Mouse (Mus musculus) MEL-GATA-1-ER (cell line): Measurements from ENCODE around the gene 1110017D15Rik.

Source experiments
- DNase-seq: peaks from one replicate; pipeline ENCODE4 v3.0.0-alpha.2; 2012; ENCODE audit warnings: low read depth; ENCODE audit errors: extremely low read depth

Gene 1110017D15Rik

GRCm38 (mm10) chr4:41517233-41517632 lies at the start of gene 1110017D15Rik:
Gene 1110017D15Rik (minus strand): TSS chr4:41517333.
- no peak for DNase-seq

- DNase-seq = no peak
Observed at GRCm38 (mm10) chr4:41566123-41566522, 49.0 kb upstream of the 1110017D15Rik start.

DNA sequence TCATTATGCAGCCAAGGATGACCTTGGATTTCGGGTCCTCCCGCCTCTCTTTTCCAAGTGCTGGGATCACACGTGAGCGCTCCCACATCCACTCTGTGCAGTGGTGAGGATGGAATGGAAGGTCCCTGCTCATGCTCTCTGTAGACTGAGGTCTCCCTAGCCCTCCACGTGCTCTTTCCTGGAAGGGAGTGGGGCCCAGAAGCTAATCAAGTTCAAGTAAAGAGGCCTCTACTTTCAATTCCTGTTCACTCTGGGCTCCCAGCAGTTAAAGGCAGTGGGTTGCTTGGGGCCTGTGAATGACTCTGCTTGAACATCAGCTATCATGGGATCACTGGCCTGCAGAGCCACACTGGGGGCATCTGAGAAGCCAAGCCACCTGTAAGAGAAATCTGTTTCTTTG lies 46.2 kb upstream of the 1110017D15Rik start:
- no peak for DNase-seq

- DNase-seq = no peak
Observed at GRCm38 (mm10) chr4:41557092-41557491, 40.0 kb upstream of the 1110017D15Rik start.

- no peak for DNase-seq
Observed at GRCm38 (mm10) chr4:41556311-41556953, 39.3 kb upstream of the 1110017D15Rik start.

DNA sequence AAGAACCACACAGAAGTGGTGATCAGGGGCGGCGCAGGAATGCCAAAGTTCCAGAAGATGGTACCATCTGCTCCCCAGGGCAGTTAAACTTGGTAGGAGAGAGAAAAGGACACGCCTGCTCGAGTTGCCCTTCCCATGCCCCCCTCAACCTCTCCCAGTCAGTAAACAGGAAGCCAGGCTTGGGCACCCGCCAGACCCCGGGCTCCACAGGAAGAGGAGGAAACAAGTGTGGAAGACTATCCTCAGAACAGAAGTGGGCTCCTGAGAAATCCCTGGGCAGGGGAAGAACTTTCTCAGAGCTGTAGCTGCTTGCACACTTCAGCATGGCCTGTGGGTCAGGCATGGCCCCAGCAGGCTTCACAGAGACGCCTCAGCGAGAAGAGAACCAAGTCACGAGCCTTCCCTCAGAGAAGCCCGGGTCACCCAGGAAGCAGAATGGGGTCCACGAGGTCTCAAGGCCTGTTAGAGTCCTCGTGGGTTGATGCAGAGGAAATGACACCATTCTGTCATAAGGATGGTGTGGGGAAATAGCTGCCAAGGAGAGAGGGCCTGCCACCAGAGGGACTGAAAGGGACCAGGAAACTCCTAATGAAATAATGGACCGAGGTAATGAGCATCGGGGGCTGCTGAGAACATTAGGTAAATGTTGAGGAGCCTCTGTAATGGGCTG lies 38.0 kb upstream of the 1110017D15Rik start:
- no peak for DNase-seq

DNA sequence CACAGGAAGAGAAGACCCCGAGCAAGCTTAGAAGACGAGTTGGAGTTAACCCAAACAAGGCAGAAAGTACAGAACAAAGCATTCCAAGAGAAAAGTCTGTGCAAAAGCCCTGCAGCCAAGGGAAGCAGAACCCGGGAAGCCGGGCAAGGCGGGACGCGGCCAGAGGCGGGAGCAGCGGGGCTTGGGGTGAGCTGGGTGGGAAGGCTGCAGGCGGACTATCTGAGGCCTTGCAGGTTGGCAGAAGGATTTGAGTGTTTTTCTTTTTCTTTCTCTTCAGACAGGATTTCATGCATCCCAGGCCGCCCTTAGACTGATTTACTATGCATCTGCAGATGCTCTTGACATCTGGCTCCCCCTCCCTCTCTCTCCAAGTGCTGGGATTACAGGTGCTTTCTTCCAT lies 36.0 kb upstream of the 1110017D15Rik start:
- no peak for DNase-seq

DNA sequence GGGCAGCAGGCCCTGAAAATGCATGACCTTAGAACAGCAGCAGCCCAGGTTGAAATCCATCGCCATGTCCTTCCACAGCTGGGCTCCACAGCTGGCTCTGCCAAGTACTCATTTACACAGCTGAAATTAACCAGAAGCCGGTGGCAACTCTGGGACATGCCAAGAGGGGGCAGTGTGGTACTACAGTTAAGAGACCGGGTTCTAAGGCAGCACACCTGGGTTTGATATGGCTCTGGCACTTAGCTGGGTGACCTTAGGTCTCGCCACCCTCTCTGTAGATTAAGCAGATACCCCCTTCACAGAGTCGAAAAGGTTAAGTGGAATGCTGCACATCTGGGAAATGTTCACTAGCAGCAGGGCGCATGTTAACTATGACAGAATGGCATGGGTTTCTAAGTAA lies 35.4 kb upstream of the 1110017D15Rik start:
- no peak for DNase-seq

DNA sequence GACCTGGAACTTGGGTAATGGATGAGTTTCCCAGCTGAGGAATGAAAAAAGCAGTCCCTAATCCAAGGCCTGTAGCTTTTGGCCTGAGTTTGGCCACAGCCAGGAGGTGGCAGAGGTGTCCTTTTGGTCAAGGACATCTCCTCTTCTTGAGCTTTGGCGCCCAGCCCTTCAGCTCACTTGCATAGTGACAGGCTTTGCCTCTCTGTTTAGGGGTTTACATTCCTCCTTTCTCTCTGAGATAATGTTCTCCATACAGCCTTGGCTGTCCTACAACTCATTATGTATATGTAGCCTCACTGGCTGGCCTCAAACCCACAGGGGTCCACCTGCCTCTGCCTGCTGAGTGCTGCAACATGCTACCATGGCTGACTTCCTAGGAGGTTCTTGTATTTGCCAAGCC lies 30.0 kb upstream of the 1110017D15Rik start:
- DNase-seq = no peak

GRCm38 (mm10) chr4:41545985-41546384 lies 28.9 kb upstream of the 1110017D15Rik start:
- DNase-seq = no peak

- no peak for DNase-seq
Observed at GRCm38 (mm10) chr4:41542136-41542535, 25.0 kb upstream of the 1110017D15Rik start.

GRCm38 (mm10) chr4:41534866-41535265 lies 17.7 kb upstream of the 1110017D15Rik start:
- DNase-seq = no peak

DNA sequence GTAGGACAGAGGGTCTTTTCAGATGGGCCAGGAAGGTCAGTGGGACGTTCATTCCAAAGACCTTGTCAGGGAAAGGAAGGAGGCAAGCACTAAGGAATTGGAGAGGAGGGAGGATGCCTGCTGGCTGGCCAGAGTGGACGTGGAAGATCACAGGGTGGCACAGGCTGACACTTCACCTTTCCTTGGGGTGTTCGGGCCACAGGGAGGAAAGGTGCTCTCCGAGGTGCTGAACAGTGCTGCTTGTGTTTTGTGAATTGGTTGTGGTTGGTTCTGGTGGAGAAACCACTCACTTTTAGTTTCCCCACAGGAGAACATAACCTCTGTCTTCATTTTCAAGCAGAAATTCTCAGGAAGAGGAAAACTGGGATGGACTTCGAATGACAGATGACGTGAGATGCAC lies 15.3 kb upstream of the 1110017D15Rik start:
- no peak for DNase-seq

DNA sequence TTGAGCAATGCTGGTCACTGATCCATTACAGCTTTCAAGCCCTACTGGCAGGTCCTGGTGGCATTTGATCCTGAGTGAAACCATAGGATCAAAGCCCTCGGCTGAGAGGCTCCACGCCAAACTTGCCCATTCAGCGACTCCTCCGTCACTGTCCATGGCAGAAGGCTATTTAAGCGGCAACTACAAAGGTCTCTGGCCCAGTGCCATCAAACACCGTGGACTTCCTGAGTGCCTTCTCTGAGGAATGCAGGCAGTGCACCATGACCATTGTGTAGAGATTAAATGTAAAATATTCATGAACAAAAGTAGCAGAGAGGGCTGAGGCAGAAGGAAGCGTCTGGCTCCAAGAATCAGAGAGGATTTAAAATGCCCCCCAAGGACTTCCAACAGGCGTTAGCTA lies 10.9 kb upstream of the 1110017D15Rik start:
- no peak for DNase-seq

- DNase-seq = no peak
Observed at GRCm38 (mm10) chr4:41527076-41527475, 9.9 kb upstream of the 1110017D15Rik start.

GRCm38 (mm10) chr4:41526553-41526952 lies 9.4 kb upstream of the 1110017D15Rik start:
- DNase-seq = no peak

DNA sequence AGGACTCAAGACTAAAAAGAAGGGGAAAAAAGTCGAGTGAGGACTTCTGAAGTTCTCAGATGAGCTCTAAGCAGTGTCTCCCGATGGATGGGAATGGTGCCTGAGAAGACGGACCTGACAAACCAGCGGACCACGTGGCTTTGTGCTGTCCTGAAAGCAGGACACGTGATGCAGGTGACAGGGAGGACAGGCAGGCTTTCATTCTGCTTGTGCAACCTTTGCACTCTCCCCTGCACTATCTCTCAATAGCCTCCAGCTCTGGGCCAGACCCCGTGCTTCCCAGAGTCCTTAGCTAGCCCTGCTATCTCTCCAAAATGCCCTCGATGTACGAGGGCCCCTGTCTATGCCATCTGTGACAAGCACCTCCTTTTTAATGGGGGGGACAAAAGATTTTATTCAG lies 7.7 kb upstream of the 1110017D15Rik start:
- no peak for DNase-seq

DNA sequence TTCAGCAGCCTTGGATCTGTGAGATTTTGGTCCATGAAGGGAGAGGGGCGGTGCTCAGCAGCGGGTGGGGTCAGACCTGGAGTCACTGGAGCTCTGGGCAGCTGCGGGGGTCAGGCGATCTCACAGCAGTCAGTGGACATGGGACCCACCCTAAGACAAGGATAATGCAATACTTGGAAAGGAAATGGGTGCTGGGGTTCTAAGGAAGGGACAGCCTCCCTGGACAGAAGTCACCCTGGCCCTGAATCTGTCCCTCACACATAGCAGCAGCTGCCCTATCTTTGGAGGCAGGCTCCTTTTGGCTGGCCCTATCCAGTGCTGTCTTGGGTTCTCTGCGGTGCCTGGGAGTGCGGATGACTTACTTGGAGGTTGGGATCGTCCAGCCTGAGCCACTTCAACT lies 6.7 kb upstream of the 1110017D15Rik start:
- DNase-seq = no peak

DNA sequence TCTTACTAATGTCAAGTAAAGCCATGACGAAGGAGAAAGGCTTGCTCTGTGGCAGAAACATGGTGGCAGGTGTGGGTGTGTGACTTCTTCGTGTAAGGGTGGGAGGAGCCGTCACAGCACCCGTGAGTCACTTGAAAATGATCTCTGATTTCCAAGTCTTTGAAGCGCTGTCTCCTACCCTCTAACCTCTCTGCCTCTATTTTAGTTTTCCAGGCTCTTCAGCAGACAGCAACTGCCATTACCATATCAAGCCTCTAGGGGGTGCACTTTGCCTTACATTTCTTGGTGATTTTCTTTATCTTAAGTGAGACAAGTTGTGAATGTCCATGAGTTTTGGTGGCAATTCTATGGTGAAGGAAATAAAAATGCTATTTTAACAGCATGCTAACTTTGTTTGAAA lies 5.7 kb upstream of the 1110017D15Rik start:
- DNase-seq = no peak

GRCm38 (mm10) chr4:41522136-41522535 lies 5.0 kb upstream of the 1110017D15Rik start:
- DNase-seq = no peak

GRCm38 (mm10) chr4:41520641-41521040 lies 3.5 kb upstream of the 1110017D15Rik start:
- no peak for DNase-seq

- no peak for DNase-seq
Observed at GRCm38 (mm10) chr4:41519195-41519594, 2.1 kb upstream of the 1110017D15Rik start.

DNA sequence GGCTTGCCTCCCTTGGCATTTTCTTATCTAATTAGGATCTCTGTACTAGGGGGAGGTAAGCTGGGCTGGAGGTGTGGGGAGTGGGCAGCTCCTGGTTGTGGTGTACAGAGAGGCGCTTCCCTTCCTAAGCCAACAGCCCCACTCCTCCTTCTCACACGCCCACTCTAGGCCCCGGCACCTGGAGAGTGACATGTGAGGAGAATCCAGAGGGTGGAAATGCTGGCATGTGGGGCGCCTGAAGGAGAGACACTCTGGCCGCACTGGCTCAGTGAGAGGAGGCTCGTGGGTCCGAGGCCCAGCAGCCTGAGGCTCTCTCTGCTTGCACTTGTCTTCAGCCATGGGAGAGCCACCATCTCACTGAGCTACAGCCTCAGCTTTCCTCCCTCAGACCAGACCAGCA lies 1.2 kb upstream of the 1110017D15Rik start:
- no peak for DNase-seq
